Mouse (Mus musculus) bone marrow macrophage, adult 2 months (primary cell): ENCODE data around the gene Inppl1.

Experiments
- CTCF ChIP-seq: IDR thresholded peaks from 2 replicates; pipeline ENCODE4 v1.5.1; 2012; ENCODE audit warnings: low read depth, mild to moderate bottlenecking, low read length, moderate library complexity
- POLR2A ChIP-seq: IDR thresholded peaks from 2 replicates; pipeline ENCODE4 v1.6.1; 2012; ENCODE audit warnings: mild to moderate bottlenecking, low read depth, low read length, borderline replicate concordance

DNA sequence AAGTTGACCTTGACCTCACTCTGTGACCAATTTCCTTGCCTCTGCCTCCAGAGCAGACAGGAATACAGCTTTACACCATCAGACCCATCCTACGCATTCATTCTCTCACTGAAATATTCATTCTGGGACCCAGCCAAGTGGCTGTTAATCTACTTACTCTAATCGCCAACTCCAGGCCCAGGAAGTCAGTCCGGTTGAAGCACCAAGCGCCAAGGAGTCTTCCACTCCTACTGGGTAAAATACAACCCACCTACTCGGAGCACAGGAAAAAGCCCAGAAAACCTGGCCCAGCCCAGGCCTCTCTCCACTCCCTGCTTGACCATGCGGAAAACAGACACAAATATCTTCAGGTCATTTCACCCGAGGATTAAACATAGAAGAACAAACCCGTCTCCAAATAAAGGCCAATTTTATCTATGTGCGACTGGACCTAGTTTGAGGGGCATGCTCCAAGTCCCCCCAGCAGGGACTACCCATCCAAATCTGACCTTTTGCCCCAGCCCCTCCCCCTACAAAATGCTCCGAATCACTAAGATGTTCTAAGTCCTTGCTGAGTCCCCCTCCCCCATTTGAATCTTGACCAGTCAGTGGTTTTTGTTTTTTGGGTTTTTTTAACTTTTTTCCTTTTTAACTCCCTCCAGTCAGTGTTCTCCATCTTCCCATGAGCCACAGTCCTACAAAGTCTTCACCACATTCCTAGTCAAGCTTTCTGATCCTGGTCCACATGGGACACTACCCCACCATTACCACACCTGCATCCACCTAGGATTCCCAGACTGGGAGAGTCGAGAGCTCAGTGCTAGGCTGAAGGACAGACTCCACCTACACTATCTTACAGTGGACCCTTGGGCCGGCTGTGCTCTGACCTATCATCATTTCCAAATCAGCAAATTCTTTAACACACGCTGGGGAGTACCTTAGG lies 30.5 kb upstream of the Inppl1 start:
- no peak for TF ChIP-seq CTCF
- TF ChIP-seq POLR2A: no peak
